Mouse (Mus musculus) limb, embryonic 14.5 days (tissue): ENCODE data around the gene Hfm1. TPM values are rescaled to one million over a fixed set of nuclear protein-coding genes. Genes with fewer than 3 reads are reported as not detected.

Experiments
- ATAC-seq: fragments of 200-750 bp; cut with Nextera tagmentation; 2 replicates; pipeline ENCODE4 v1.8.0; 2017; ENCODE audit warnings: low read depth, moderate number of reproducible peaks, moderate TSS enrichment; ENCODE audit not compliant: low FRiP score
- DNase-seq: peaks from one replicate; pipeline ENCODE4 v3.0.0-alpha.2; 2015; ENCODE audit warnings: low spot score
- H3K27ac ChIP-seq: fragments of 300-500 bp; sonication (generic); replicated peaks from 2 replicates; pipeline ENCODE4 v1.5.1; 2014; ENCODE audit warnings: low read depth, mild to moderate bottlenecking, low read length, moderate library complexity, mixed read lengths
- H3K27me3 ChIP-seq: fragments of 300-500 bp; sonication (generic); 2 replicates; pipeline ENCODE4 v1.6.1; 2014; ENCODE audit warnings: low read length, mixed read lengths; ENCODE audit not compliant: control insufficient read depth, insufficient read depth
- H3K36me3 ChIP-seq: fragments of 300-500 bp; sonication (generic); 2 replicates; pipeline ENCODE4 v1.6.1; 2014; ENCODE audit warnings: mild to moderate bottlenecking, low read length, moderate library complexity, mixed read lengths; ENCODE audit not compliant: control insufficient read depth, insufficient read depth
- H3K4me1 ChIP-seq: fragments of 300-500 bp; sonication (generic); 2 replicates; pipeline ENCODE4 v1.6.1; 2014; ENCODE audit warnings: antibody characterized with exemption, low read length, mixed read lengths; ENCODE audit not compliant: control insufficient read depth, insufficient read depth
- H3K4me2 ChIP-seq: fragments of 300-500 bp; sonication (generic); replicated peaks from 2 replicates; pipeline ENCODE4 v1.6.1; 2014; ENCODE audit warnings: low read depth, mild to moderate bottlenecking, low read length, moderate library complexity; ENCODE audit not compliant: severe bottlenecking
- H3K4me3 ChIP-seq: fragments of 300-500 bp; sonication (generic); replicated peaks from 2 replicates; pipeline ENCODE4 v1.5.1; 2014; ENCODE audit warnings: low read length
- H3K9ac ChIP-seq: fragments of 300-500 bp; sonication (generic); 2 replicates; pipeline ENCODE4 v1.6.1; 2014; ENCODE audit warnings: mild to moderate bottlenecking, low read depth, low read length, moderate library complexity; ENCODE audit not compliant: severe bottlenecking
- H3K9me3 ChIP-seq: fragments of 300-500 bp; sonication (generic); 2 replicates; pipeline ENCODE4 v1.6.1; 2016; ENCODE audit warnings: low read length; ENCODE audit not compliant: control insufficient read depth
- POLR2A ChIP-seq: fragments of 200-500 bp; IDR thresholded peaks from 2 replicates; pipeline ENCODE4 v1.8.0; 2012; ENCODE audit warnings: inconsistent platforms, mild to moderate bottlenecking, moderate library complexity, borderline replicate concordance; ENCODE audit not compliant: insufficient read depth, insufficient read length; ENCODE audit errors: extremely low read depth
- WGBS: fragments of 180-500 bp; shearing (Covaris S2); extraction: QIAGEN DNeasy Blood & Tissue Kit; methylation state at CpG from one replicate; pipeline ENCODE4 v1.1.7; 2014; 5-methylcytosine and 5-hydroxymethylcytosine counted together
- microRNA-seq: library from miRNA; unstranded; fragments of <30 nt; microRNA quantifications from one replicate; pipeline ENCODE4, GENCODE M21; 2016
- polyA plus RNA-seq, 2 experiments: library from polyadenylated mRNA; depleted of rRNA in 1 of 2; stranded (reverse) in 1 of 2; unstranded in 1 of 2; fragments of >200 nt; fragmentation: Nextera tagmentation in 1 of 2; extraction: Ambion mirVana in 1 of 2; gene quantifications; 2 replicates each; pipeline versions ENCODE4 v1.2.1 to v1.2.3; 2012 to 2014

Hfm1 gene
- polyA plus RNA-seq, 2 experiments = 1.3 to 1.9 TPM

GRCm38 (mm10) chr5:106791241-106791572, 134.9 kb downstream of the Hfm1 start:
- WGBS = 24% methylated on average over 6 of the region's 6 CpGs
- Histone ChIP-seq H3K4me1 (no peaks in the 10 kb centered on the region), H3K36me3 (no peaks in the 10 kb centered on the region), H3K27me3 (no peaks in the 10 kb centered on the region), H3K9ac (no peak overlapping the region), H3K4me2 (no peak overlapping the region), H3K27ac (no peak overlapping the region), H3K9me3 (no peaks in the 10 kb centered on the region), H3K4me3 (no peak overlapping the region)
- DNase-seq (peak; percentile 50), ATAC-seq (no peak; the same call in 1 of the 2 replicates)
- no peak for TF ChIP-seq POLR2A

- WGBS = 44% methylated on average over 5 of the region's 5 CpGs
- Histone ChIP-seq H3K4me2 (no peak overlapping the region), H3K9me3 (no peaks in the 10 kb centered on the region), H3K9ac (no peak overlapping the region), H3K27me3 (no peaks in the 10 kb centered on the region), H3K36me3 (no peaks in the 10 kb centered on the region), H3K4me1 (no peaks in the 10 kb centered on the region), H3K27ac (no peak overlapping the region), H3K4me3 (no peak overlapping the region)
- ATAC-seq = 0 out of 2 replicates have a peak, but pooled peaks have one; percentile 34
- no peak for TF ChIP-seq POLR2A
- no peak for DNase-seq
These were observed 135.5 kb downstream of the Hfm1 start for GRCm38 (mm10) chr5:106790496-106791240.

Small RNA genes within 50 kb of the gene (microRNA-seq; reads per million reads assigned to microRNA genes)
- not detected for gene Gm27527

Other genes starting within 250 kb of the Hfm1 start
- 38.9 and 39.2 TPM in 2 replicates for gene Zfp644, start 229.0 kb downstream of the Hfm1 start, polyA plus RNA-seq (2012; rRNA removed)
- 85.4 and 96.9 TPM in 2 replicates for gene Zfp644, start 229.0 kb downstream of the Hfm1 start, polyA plus RNA-seq (2014; fragmentation: Nextera tagmentation; extraction: Ambion mirVana)
- gene Cdc7, start 38.0 kb upstream of the Hfm1 start, polyA plus RNA-seq (2012; rRNA removed) = 65.8 and 66.8 TPM in 2 replicates
- gene Cdc7, start 38.0 kb upstream of the Hfm1 start, polyA plus RNA-seq (2014; fragmentation: Nextera tagmentation; extraction: Ambion mirVana) = 39.8 and 46.4 TPM in 2 replicates